27 mouse cellular contexts compared by ENCODE assay signal in the genomic region with DNA sequence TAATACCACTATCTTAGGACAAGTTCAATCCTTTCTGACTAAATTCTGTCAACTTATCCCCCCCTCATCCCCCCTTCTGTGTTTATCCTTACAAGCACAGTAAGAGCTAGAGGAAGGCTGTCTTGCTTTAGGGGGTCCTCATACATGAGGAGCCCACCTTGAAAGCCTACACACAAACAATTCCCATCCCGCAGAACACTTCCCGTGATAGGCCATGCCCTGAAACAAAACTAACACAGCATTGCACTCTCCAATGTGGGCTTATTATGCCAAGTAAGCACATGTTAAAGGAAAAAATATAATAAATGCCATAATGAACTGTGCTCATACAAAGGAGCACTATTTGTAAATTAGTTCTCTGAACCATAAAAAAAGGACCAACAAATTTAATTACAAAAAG.
DNase-seq lines count a peak whose midpoint lies in the region; ATAC-seq and TF ChIP-seq lines count a peak whose summit lies in the region.
"Had no signal": no experiment of that assay in that cellular context is flagged by ENCODE, and none has a peak within 500 bp of the region (broad histone marks: within the 10 kb centered on the region; RNA-seq: fewer than 3 reads in every experiment).

No protein-coding gene starts in this region.

- no peak overlapping the region for H3K27ac ChIP-seq in forebrain, embryonic 11.5 days (ENCODE audit: low read depth, low read length)
- no peak overlapping the region for H3K27ac ChIP-seq in forebrain, embryonic 15.5 days (replicated peaks)
- H3K27ac ChIP-seq in forebrain, embryonic 13.5 days = no peak overlapping the region
- H3K27ac ChIP-seq in forebrain, postnatal 0 days (ENCODE audit: low read depth, low read length) = no peak overlapping the region
- H3K27ac ChIP-seq in midbrain, embryonic 11.5 days (ENCODE audit: low read depth, low read length) = no peak overlapping the region
- H3K27ac ChIP-seq in midbrain, embryonic 15.5 days = no peak overlapping the region
- no peak overlapping the region for H3K27ac ChIP-seq in forebrain, embryonic 16.5 days (ENCODE audit: low read length)
- H3K27ac ChIP-seq: embryonic facial prominence, embryonic 13.5 days; embryonic facial prominence, embryonic 15.5 days had no signal

- DNase-seq in forebrain, embryonic 11.5 days (ENCODE audit: low spot score) = no peak
- no peak for DNase-seq in forebrain, postnatal 0 days
- peak; percentile 21 for DNase-seq in midbrain, embryonic 11.5 days (ENCODE audit: low spot score, missing footprints)
- DNase-seq: adrenal gland, adult 8-10 months; adrenal gland, postnatal 14 days; adrenal gland, postnatal 36 days; B cell, adult 2 months; cerebellum, adult 11 months; cerebellum, adult 18-20 months; cerebellum, adult 8-10 months; cerebellum, adult 9-11 months; cerebellum, postnatal 14 days; cerebellum, postnatal 36 days; embryo, embryonic 11 days had no signal

- peak; percentile 63; the same call in 1 of the 2 replicates for ATAC-seq in forebrain, embryonic 11.5 days (replicated peaks; ENCODE audit: low FRiP score)
- ATAC-seq in forebrain, embryonic 15.5 days (replicated peaks) = no peak
- peak; percentile 68; the same call in 1 of the 2 replicates for ATAC-seq in forebrain, embryonic 13.5 days
- ATAC-seq in forebrain, postnatal 0 days = no peak
- ATAC-seq in midbrain, embryonic 11.5 days (ENCODE audit: low FRiP score) = no peak
- ATAC-seq in midbrain, embryonic 15.5 days (replicated peaks) = no peak
- 0 out of 2 replicates have a peak, but pooled peaks have one; percentile 18 for ATAC-seq in forebrain, embryonic 16.5 days
- ATAC-seq in megakaryocyte progenitor cell, adult 5-6 weeks (replicated peaks; ENCODE audit: poor library complexity) = no peak
- ATAC-seq: activated CD4-positive, CD25-positive, alpha-beta regulatory T cell, adult 4 months; CD4-positive, CD25-positive, alpha-beta regulatory T cell, adult 4 months; Patski had no signal

- H3K4me3 ChIP-seq in forebrain, embryonic 11.5 days (ENCODE audit: low read depth, low read length) = no peak overlapping the region
- H3K4me3 ChIP-seq in forebrain, embryonic 15.5 days = no peak overlapping the region
- no peak overlapping the region for H3K4me3 ChIP-seq in forebrain, embryonic 13.5 days
- H3K4me3 ChIP-seq in forebrain, postnatal 0 days (ENCODE audit: low read depth, low read length) = no peak overlapping the region
- H3K4me3 ChIP-seq in midbrain, embryonic 11.5 days (ENCODE audit: low read depth, low read length) = no peak overlapping the region
- no peak overlapping the region for H3K4me3 ChIP-seq in midbrain, embryonic 15.5 days
- no peak overlapping the region for H3K4me3 ChIP-seq in forebrain, embryonic 16.5 days (replicated peaks; ENCODE audit: low read length)
- H3K4me3 ChIP-seq: embryonic facial prominence, embryonic 13.5 days; embryonic facial prominence, embryonic 15.5 days; erythroblast, embryonic 14.5 days had no signal

- H3K4me1 ChIP-seq in forebrain, embryonic 11.5 days (replicated peaks; ENCODE audit: control insufficient read depth, insufficient read depth, low read length) = no peaks in the 10 kb centered on the region
- H3K4me1 ChIP-seq in forebrain, embryonic 15.5 days = 0 out of 2 replicates have a peak, but pooled peaks cover 2% of the 10 kb centered on the region
- no peaks in the 10 kb centered on the region for H3K4me1 ChIP-seq in forebrain, embryonic 13.5 days
- H3K4me1 ChIP-seq in forebrain, postnatal 0 days (ENCODE audit: insufficient read depth) = no peaks in the 10 kb centered on the region
- H3K4me1 ChIP-seq in midbrain, embryonic 11.5 days (ENCODE audit: control insufficient read depth, insufficient read depth, low read length) = no peaks in the 10 kb centered on the region
- no peaks in the 10 kb centered on the region for H3K4me1 ChIP-seq in midbrain, embryonic 15.5 days
- H3K4me1 ChIP-seq in forebrain, embryonic 16.5 days (replicated peaks; ENCODE audit: control insufficient read depth, insufficient read depth, low read length) = no peaks in the 10 kb centered on the region
- H3K4me1 ChIP-seq: embryonic facial prominence, embryonic 13.5 days; embryonic facial prominence, embryonic 15.5 days had no signal

- no peaks in the 10 kb centered on the region for H3K9me3 ChIP-seq in forebrain, embryonic 11.5 days (ENCODE audit: control insufficient read depth, low read length)
- no peaks in the 10 kb centered on the region for H3K9me3 ChIP-seq in forebrain, embryonic 15.5 days
- H3K9me3 ChIP-seq in forebrain, embryonic 13.5 days (replicated peaks) = no peaks in the 10 kb centered on the region
- no peaks in the 10 kb centered on the region for H3K9me3 ChIP-seq in forebrain, postnatal 0 days (ENCODE audit: low read length)
- H3K9me3 ChIP-seq in midbrain, embryonic 11.5 days (ENCODE audit: control insufficient read depth, low read length) = no peaks in the 10 kb centered on the region
- H3K9me3 ChIP-seq in midbrain, embryonic 15.5 days = no peaks in the 10 kb centered on the region
- H3K9me3 ChIP-seq in forebrain, embryonic 16.5 days (ENCODE audit: control insufficient read depth, low read length) = no peaks in the 10 kb centered on the region
- H3K9me3 ChIP-seq: embryonic facial prominence, embryonic 13.5 days; embryonic facial prominence, embryonic 15.5 days; G1E had no signal

- 44% methylated on average over 2 of the region's 2 CpGs for WGBS in forebrain, embryonic 11.5 days
- WGBS in forebrain, embryonic 15.5 days = 16% methylated on average over 2 of the region's 2 CpGs
- WGBS in forebrain, embryonic 13.5 days = 40% methylated on average over 2 of the region's 2 CpGs
- WGBS in forebrain, postnatal 0 days = 28% methylated on average over 2 of the region's 2 CpGs
- WGBS in midbrain, embryonic 11.5 days = 91% methylated on average over 2 of the region's 2 CpGs
- WGBS in midbrain, embryonic 15.5 days = 81% methylated on average over 2 of the region's 2 CpGs
- WGBS in forebrain, embryonic 16.5 days = 24% methylated on average over 2 of the region's 2 CpGs

- no peak overlapping the region for H3K9ac ChIP-seq in forebrain, embryonic 11.5 days (ENCODE audit: low read length)
- no peak overlapping the region for H3K9ac ChIP-seq in forebrain, embryonic 15.5 days (replicated peaks)
- H3K9ac ChIP-seq in forebrain, embryonic 13.5 days = no peak overlapping the region
- H3K9ac ChIP-seq in forebrain, postnatal 0 days = no peak overlapping the region
- no peak overlapping the region for H3K9ac ChIP-seq in midbrain, embryonic 11.5 days (ENCODE audit: low read length)
- H3K9ac ChIP-seq in midbrain, embryonic 15.5 days = no peak overlapping the region
- no peak overlapping the region for H3K9ac ChIP-seq in forebrain, embryonic 16.5 days (replicated peaks; ENCODE audit: low read depth, low read length)
- H3K9ac ChIP-seq: embryonic facial prominence, embryonic 13.5 days; embryonic facial prominence, embryonic 15.5 days had no signal

- H3K36me3 ChIP-seq in forebrain, embryonic 11.5 days (ENCODE audit: control insufficient read depth, insufficient read depth, low read length) = no peaks in the 10 kb centered on the region; the same call in 1 of the 2 replicates
- H3K36me3 ChIP-seq in forebrain, embryonic 15.5 days = peaks cover 9% of the 10 kb centered on the region; the same call in 1 of the 2 replicates
- peaks cover 15% of the 10 kb centered on the region for H3K36me3 ChIP-seq in forebrain, embryonic 13.5 days (ENCODE audit: poor library complexity, severe bottlenecking)
- H3K36me3 ChIP-seq in forebrain, postnatal 0 days (ENCODE audit: insufficient read depth) = peaks cover 16% of the 10 kb centered on the region
- 0 out of 2 replicates have a peak, but pooled peaks cover 2% of the 10 kb centered on the region for H3K36me3 ChIP-seq in midbrain, embryonic 11.5 days (ENCODE audit: control insufficient read depth, insufficient read depth, low read length)
- H3K36me3 ChIP-seq in midbrain, embryonic 15.5 days (replicated peaks) = peaks cover 12% of the 10 kb centered on the region; the same call in 1 of the 2 replicates
- peaks cover 14% of the 10 kb centered on the region for H3K36me3 ChIP-seq in forebrain, embryonic 16.5 days (ENCODE audit: control insufficient read depth, insufficient read depth)

- no peak overlapping the region for H3K4me2 ChIP-seq in forebrain, embryonic 11.5 days (ENCODE audit: low read depth, low read length, severe bottlenecking)
- no peak overlapping the region for H3K4me2 ChIP-seq in forebrain, embryonic 15.5 days (replicated peaks)
- no peak overlapping the region for H3K4me2 ChIP-seq in forebrain, embryonic 13.5 days
- no peak overlapping the region for H3K4me2 ChIP-seq in forebrain, postnatal 0 days (ENCODE audit: low read depth)
- H3K4me2 ChIP-seq in midbrain, embryonic 11.5 days = no peak overlapping the region
- no peak overlapping the region for H3K4me2 ChIP-seq in midbrain, embryonic 15.5 days
- H3K4me2 ChIP-seq in forebrain, embryonic 16.5 days (ENCODE audit: low read length) = no peak overlapping the region
- H3K4me2 ChIP-seq: embryonic facial prominence, embryonic 13.5 days; embryonic facial prominence, embryonic 15.5 days had no signal

- TF ChIP-seq CTCF in forebrain, postnatal 0 days (IDR thresholded peaks at IDR 0.05; ENCODE audit: low read depth) = no peak

- no peaks in the 10 kb centered on the region for H3K27me3 ChIP-seq in forebrain, embryonic 11.5 days (ENCODE audit: control insufficient read depth, insufficient read depth, low read length)
- H3K27me3 ChIP-seq in forebrain, embryonic 15.5 days = no peaks in the 10 kb centered on the region
- no peaks in the 10 kb centered on the region for H3K27me3 ChIP-seq in forebrain, embryonic 13.5 days
- no peaks in the 10 kb centered on the region for H3K27me3 ChIP-seq in forebrain, postnatal 0 days (ENCODE audit: insufficient read depth, low read length)
- no peaks in the 10 kb centered on the region for H3K27me3 ChIP-seq in midbrain, embryonic 11.5 days (ENCODE audit: control insufficient read depth, insufficient read depth, low read length)
- no peaks in the 10 kb centered on the region for H3K27me3 ChIP-seq in midbrain, embryonic 15.5 days (replicated peaks)
- no peaks in the 10 kb centered on the region for H3K27me3 ChIP-seq in forebrain, embryonic 16.5 days (replicated peaks; ENCODE audit: control insufficient read depth, insufficient read depth, low read length)
- H3K27me3 ChIP-seq: CH12.LX; embryonic facial prominence, embryonic 13.5 days; embryonic facial prominence, embryonic 15.5 days; Patski had no signal

Comparison
In these comparisons a context has a peak if more than half of its experiments do, and no peak if none do; other contexts are left out.
1. ATAC-seq: peak in forebrain, embryonic 11.5 days (single experiment), forebrain, embryonic 13.5 days (single experiment) and forebrain, embryonic 16.5 days (single experiment); none in forebrain, embryonic 15.5 days (single experiment), forebrain, postnatal 0 days (single experiment), midbrain, embryonic 11.5 days (single experiment), midbrain, embryonic 15.5 days (single experiment) and megakaryocyte progenitor cell, adult 5-6 weeks (single experiment).